Comparison of ENCODE assay signal across 9 mouse cellular contexts in the genomic region with DNA sequence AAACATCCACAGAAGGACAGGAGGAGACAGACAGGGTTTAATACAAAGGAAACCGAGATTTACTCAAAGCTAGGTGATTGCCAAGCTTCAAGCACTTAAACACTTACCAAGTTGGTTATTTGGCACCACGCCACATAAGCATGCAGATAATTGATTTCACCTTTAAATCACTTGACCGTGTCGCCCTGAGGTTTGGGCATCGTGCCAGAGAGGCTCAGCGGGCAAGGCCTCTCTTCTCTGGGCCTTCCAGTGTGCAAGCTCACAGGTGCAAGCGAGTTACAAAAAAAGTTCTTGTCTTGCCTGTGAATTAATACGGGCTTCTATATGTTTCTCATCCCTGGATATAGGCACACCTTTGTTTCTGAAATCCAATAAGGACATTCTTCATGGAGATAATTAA.
DNase-seq lines count a peak whose midpoint lies in the region; ATAC-seq lines count a peak whose summit lies in the region.
"Had no signal": no experiment of that assay in that cellular context is flagged by ENCODE, and none has a peak within 500 bp of the region (broad histone marks: within the 10 kb centered on the region; RNA-seq: fewer than 3 reads in every experiment).

No protein-coding gene starts in this region.

- peak; percentile 27 for ATAC-seq in forebrain, embryonic 14.5 days
- ATAC-seq in forebrain, embryonic 13.5 days: no peak
- ATAC-seq in kidney, embryonic 16.5 days (ENCODE audit: low FRiP score, low TSS enrichment): peak; percentile 85

- no peaks in the 10 kb centered on the region for H3K36me3 ChIP-seq in forebrain, embryonic 14.5 days (ENCODE audit: control insufficient read depth, insufficient read depth, low read length)
- H3K36me3 ChIP-seq in forebrain, embryonic 13.5 days (ENCODE audit: poor library complexity, severe bottlenecking): no peaks in the 10 kb centered on the region
- no peaks in the 10 kb centered on the region for H3K36me3 ChIP-seq in kidney, embryonic 16.5 days (ENCODE audit: insufficient read depth, low read length)

- H3K4me1 ChIP-seq in forebrain, embryonic 14.5 days (ENCODE audit: control insufficient read depth, insufficient read depth, low read length): peaks cover 21% of the 10 kb centered on the region
- peaks cover 30% of the 10 kb centered on the region for H3K4me1 ChIP-seq in forebrain, embryonic 13.5 days
- H3K4me1 ChIP-seq in kidney, embryonic 16.5 days (ENCODE audit: insufficient read depth, low read length): peaks cover 24% of the 10 kb centered on the region; the same call in 1 of the 2 replicates

- no peak overlapping the region for H3K9ac ChIP-seq in forebrain, embryonic 14.5 days (ENCODE audit: low read length)
- no peak overlapping the region for H3K9ac ChIP-seq in forebrain, embryonic 13.5 days
- no peak overlapping the region for H3K9ac ChIP-seq in kidney, embryonic 16.5 days (replicated peaks; ENCODE audit: low read length)

- H3K4me3 ChIP-seq in forebrain, embryonic 14.5 days (ENCODE audit: low read depth, low read length): no peak overlapping the region
- no peak overlapping the region for H3K4me3 ChIP-seq in forebrain, embryonic 13.5 days
- no peak overlapping the region for H3K4me3 ChIP-seq in kidney, embryonic 16.5 days (ENCODE audit: low read length)

- H3K4me2 ChIP-seq in forebrain, embryonic 14.5 days (ENCODE audit: low read length): no peak overlapping the region
- no peak overlapping the region for H3K4me2 ChIP-seq in forebrain, embryonic 13.5 days
- no peak overlapping the region for H3K4me2 ChIP-seq in kidney, embryonic 16.5 days (replicated peaks; ENCODE audit: low read depth, low read length)

- no peak overlapping the region for H3K27ac ChIP-seq in forebrain, embryonic 14.5 days (ENCODE audit: low read depth, low read length)
- no peak overlapping the region for H3K27ac ChIP-seq in forebrain, embryonic 13.5 days
- H3K27ac ChIP-seq in kidney, embryonic 16.5 days (ENCODE audit: low read length): no peak overlapping the region

- H3K9me3 ChIP-seq in forebrain, embryonic 14.5 days (replicated peaks; ENCODE audit: control insufficient read depth, low read length): no peaks in the 10 kb centered on the region
- H3K9me3 ChIP-seq in forebrain, embryonic 13.5 days (replicated peaks): no peaks in the 10 kb centered on the region
- no peaks in the 10 kb centered on the region; the same call in 1 of the 2 replicates for H3K9me3 ChIP-seq in kidney, embryonic 16.5 days (ENCODE audit: low read length)

- no peaks in the 10 kb centered on the region for H3K27me3 ChIP-seq in forebrain, embryonic 14.5 days (replicated peaks; ENCODE audit: control insufficient read depth, insufficient read depth, low read length)
- no peaks in the 10 kb centered on the region for H3K27me3 ChIP-seq in forebrain, embryonic 13.5 days
- no peaks in the 10 kb centered on the region for H3K27me3 ChIP-seq in kidney, embryonic 16.5 days (ENCODE audit: insufficient read depth, low read length)

- WGBS in forebrain, embryonic 14.5 days: 20% methylated on average over 8 of the region's 8 CpGs
- 22% methylated on average over 8 of the region's 8 CpGs for WGBS in forebrain, embryonic 13.5 days
- WGBS in kidney, embryonic 16.5 days: 22% methylated on average over 8 of the region's 8 CpGs

- peak; percentile 65 for DNase-seq in forebrain, embryonic 14.5 days (ENCODE audit: low spot score)
- DNase-seq in ovary, postnatal 36 days (ENCODE audit: low spot score): peak; percentile 43
- DNase-seq in ovary, adult 18-20 months (ENCODE audit: low spot score): no peak
- DNase-seq in lung, postnatal 4 days: peak; percentile 30 to 45
- no peak for DNase-seq in thymus, postnatal 36 days
- DNase-seq in spleen, postnatal 10 days (ENCODE audit: low spot score in 2 of 2): no peak
- DNase-seq: right cerebral cortex, postnatal 14 days had no signal

Comparison
In these comparisons a context has a peak if more than half of its experiments do, and no peak if none do; other contexts are left out.
1. DNase-seq: peak in forebrain, embryonic 14.5 days (single experiment), ovary, postnatal 36 days (single experiment) and lung, postnatal 4 days (2 of 2); none in ovary, adult 18-20 months (single experiment), thymus, postnatal 36 days (0 of 2) and spleen, postnatal 10 days (0 of 2).